Mouse (Mus musculus) lung, adult 2 months (tissue): ENCODE data around the gene D7Ertd443e. TPM values are rescaled to one million over a fixed set of nuclear protein-coding genes. Genes with fewer than 3 reads are reported as not detected.

Experiments used
- DNase-seq: peaks from one replicate; pipeline ENCODE4 v3.0.0; 2022
- H3K4me1 ChIP-seq: fragments of 200-500 bp; 2 replicates; pipeline ENCODE4 v1.6.1; 2011; ENCODE audit warnings: low read length; ENCODE audit not compliant: control insufficient read depth, insufficient read depth
- H3K4me3 ChIP-seq: fragments of 200-500 bp; replicated peaks from 2 replicates; pipeline ENCODE3; 2011; ENCODE audit warnings: low read depth, mild to moderate bottlenecking, control low read depth, low read length; ENCODE audit errors: extremely low read depth
- CTCF ChIP-seq: fragments of 200-500 bp; IDR thresholded peaks from 2 replicates; pipeline ENCODE4 v1.5.1; 2011; ENCODE audit warnings: mild to moderate bottlenecking, low read length, control low read depth; ENCODE audit not compliant: insufficient read depth
- POLR2A ChIP-seq: fragments of 200-500 bp; IDR thresholded peaks from 2 replicates; pipeline ENCODE4 v1.6.1; 2011; ENCODE audit warnings: low read depth, mild to moderate bottlenecking, control low read depth, low read length, borderline replicate concordance; ENCODE audit errors: extremely low read depth
- WGBS: fragments of 180-500 bp; shearing (Covaris S2); methylation state at CpG from one replicate; pipeline ENCODE4 v1.1.7; 2018; 5-methylcytosine and 5-hydroxymethylcytosine counted together
- polyA plus RNA-seq: library from polyadenylated mRNA; depleted of rRNA; stranded (reverse); fragments of >200 nt; gene quantifications from 2 replicates; pipeline ENCODE4 v1.2.3, GENCODE M21; 2012

The D7Ertd443e gene
- polyA plus RNA-seq, 1 experiment = 0.22 TPM

DNA sequence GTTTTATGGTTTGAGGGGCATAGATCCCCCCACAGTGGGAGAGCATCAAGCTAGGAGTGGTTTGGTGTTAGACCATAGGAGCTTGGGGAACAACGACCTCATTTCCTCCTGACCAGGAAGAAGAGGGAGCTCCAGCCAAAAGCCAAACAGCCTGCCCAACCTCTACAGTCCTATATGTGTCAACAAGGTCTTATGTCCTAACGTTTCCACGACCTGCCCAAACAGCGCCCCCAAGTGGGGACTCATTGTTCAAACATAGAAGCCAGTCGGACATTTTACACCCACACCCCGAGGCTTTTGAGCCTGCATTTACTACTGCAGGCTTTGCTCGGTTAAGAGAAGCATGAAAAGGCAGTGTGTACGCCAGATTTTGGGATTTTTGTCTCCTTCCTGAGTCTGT is 84.2 kb downstream of the D7Ertd443e start:
- WGBS = 43% methylated on average over 8 of the region's 8 CpGs
- no peak overlapping the region for H3K4me3 ChIP-seq
- TF ChIP-seq POLR2A (no peak), CTCF (peak; percentile 37; the same call in 1 of the 2 replicates)
- H3K4me1 ChIP-seq = no peaks in the 10 kb centered on the region
- DNase-seq = peak; percentile 23

DNA sequence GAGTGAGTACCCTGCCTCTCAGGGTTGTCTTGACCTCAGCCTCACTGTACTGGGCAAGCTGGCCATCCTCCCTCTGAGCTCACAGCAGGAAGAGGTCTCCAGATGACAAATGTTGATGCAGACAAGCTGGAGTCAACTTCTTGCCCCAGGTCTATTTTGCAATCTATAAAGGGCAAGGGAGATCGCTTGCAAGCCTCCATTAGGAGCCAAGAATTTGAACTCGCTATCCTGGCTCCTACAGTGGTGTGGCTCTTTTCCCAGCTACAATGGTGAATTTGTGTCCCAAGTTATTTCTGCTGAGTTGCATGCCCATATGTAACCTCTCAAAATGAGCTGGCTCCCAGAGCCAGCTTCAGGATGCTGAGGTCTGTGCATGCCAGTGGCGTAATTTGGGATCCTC is 92.7 kb downstream of the D7Ertd443e start:
- TF ChIP-seq POLR2A (no peak), CTCF (no peak)
- no peak overlapping the region for H3K4me3 ChIP-seq
- H3K4me1 ChIP-seq = peaks cover 4% of the 10 kb centered on the region
- WGBS = 66% methylated on average over 3 of the region's 3 CpGs
- no peak for DNase-seq

DNA sequence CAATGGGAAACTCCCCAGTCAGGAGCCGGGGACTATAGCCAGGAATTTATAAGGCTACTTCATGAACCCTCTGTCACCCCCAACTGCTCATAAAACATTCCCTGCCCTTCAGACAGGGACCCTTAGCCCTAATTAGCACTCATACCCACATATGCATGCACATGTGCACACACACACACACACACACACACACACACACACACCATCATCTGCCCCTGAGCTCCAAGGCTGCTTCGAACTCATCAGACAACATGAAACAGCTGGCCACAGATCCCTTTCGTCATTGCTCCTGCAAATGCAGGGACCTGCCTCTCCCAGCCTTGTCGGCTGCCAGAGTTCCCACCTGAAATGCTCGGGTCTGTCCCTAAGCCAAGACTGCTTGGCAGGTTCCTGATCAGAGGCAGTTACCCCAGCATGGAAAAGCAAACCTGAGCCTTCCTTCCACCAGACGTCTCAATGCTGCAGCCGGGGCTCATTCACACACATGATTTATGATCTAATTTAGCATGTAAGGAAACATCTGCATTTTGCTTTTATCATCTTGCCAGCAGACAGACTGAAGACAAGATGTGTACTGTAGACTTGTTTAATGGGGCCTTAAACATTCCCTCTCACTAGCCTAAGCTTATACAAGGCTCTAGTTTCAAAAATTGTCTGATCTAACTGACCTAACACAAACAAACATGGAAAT is 95.7 kb downstream of the D7Ertd443e start:
- H3K4me1 ChIP-seq = peaks cover 5% of the 10 kb centered on the region
- WGBS = 47% methylated on average over 7 of the region's 7 CpGs
- TF ChIP-seq POLR2A = no peak
- TF ChIP-seq CTCF = no peak
- no peak overlapping the region for H3K4me3 ChIP-seq
- no peak for DNase-seq

DNA sequence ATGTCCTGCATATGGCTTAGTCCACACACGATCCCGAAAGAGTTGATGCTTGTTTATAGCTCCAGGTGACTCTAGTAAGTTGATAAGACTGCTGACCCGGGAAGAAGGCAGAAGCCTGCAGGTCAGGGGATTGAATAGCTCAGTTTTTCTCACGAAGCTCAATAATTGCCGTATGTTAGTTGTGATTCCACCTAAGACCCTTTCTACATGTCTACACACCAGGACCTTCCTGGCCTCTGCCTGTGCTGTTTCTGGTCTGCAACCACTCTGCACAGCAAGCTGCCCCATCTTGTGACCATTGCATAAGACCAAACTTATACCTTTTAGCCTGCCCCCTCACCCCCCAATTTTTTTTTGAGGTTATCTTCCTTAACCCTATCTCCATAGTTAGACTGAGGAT is 96.3 kb downstream of the D7Ertd443e start:
- 94% methylated on average over 5 of the region's 5 CpGs for WGBS
- DNase-seq = no peak
- H3K4me3 ChIP-seq = no peak overlapping the region
- H3K4me1 ChIP-seq = peaks cover 5% of the 10 kb centered on the region
- no peak for TF ChIP-seq CTCF
- TF ChIP-seq POLR2A = no peak

DNA sequence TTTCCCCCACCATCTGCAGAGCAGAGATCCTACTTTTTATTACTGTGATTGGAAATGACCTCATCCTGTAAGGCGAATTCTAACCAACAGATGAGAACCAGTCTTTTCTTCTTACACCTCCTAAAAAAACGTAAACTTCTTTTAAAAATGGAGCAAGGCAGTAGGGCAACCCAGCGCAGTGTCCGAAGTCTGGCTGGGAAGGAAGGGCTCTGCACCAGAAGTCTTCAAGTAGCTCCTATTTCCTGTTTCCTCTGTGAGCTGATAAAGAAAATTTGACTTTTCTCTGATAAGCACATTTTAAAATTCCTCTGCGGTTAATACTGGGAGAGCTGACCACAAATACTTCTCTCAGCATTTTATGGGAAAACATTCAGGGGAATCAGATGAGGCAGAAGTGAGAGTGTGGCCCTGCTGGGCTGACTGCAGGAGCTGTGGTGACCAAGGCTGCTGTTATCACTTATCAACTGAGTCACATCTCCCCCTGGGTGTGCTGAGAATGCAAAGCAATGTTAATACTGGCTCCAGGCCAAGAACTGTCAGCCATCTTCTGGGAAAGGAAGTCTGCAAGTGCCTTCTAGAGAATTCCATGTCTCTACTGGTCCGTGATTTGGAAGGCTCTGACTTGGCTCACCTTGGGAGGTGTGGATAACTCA is 97.8 kb downstream of the D7Ertd443e start:
- TF ChIP-seq CTCF (no peak), POLR2A (no peak)
- Histone ChIP-seq H3K4me3 (no peak overlapping the region), H3K4me1 (peaks cover 5% of the 10 kb centered on the region)
- 12% methylated on average over 6 of the region's 6 CpGs for WGBS
- no peak for DNase-seq

DNA sequence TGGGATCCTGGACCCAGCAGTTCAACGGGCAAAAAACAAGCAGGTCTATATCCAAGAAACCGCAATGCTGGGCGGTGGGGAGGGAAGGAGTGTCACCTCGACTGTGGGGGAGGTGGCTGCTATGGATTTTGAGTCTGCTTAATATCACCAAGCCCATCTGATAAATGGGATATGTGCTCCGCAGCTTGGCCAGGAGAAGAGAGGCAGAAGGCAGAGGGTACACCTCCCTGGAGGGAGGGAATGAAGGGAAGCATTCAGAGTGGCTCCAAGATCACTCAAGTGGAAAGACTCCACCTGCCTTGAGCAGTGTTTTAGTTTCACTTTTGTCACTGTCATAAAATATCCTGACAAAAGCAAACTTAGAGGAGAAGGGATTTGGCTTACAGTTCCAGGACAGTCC is 112.5 kb downstream of the D7Ertd443e start:
- DNase-seq = no peak
- 94% methylated on average over 5 of the region's 5 CpGs for WGBS
- Histone ChIP-seq H3K4me1 (no peaks in the 10 kb centered on the region), H3K4me3 (no peak overlapping the region)
- TF ChIP-seq CTCF (no peak), POLR2A (no peak)

DNA sequence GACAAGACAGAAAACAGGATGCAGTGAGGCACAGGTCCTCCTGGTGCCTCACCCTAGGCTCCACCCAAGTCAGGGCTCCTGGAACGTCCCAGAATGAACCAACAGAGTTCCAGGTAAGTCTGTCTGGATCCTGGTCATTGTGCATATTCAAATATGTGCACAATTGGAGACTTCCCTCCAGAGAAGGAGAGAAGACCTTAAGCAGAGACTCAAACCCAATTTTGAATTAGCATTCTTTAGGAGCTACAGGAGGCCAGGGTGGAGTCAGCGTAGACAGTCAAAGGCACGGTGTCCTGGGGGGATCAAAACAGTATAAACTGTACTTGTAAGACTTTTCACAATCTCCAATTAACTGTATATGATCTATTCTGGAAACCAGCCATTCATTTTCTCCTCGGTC is 113.0 kb downstream of the D7Ertd443e start:
- Histone ChIP-seq H3K4me1 (no peaks in the 10 kb centered on the region), H3K4me3 (no peak overlapping the region)
- DNase-seq = no peak
- TF ChIP-seq CTCF (no peak), POLR2A (no peak)
- WGBS = 87% methylated on average over 4 of the region's 4 CpGs

DNA sequence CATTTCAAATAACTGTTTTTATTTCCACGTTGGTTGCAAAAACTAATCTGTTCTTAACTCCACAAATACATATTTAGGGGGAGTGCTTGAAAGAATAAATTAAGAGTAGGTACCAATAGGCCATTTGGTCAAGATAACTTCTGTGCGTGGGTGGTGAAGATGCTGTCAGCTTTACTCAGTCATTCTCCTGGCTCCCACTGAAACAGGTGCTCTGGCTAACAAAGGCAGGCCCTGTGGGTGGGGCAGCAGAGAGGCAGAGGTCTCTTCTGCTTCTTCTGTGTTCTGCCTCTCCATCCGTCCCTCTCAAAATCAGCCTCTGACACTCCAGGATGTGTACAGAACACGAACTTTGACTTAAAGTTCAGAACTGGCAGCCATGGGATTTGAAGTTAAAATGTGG is 119.7 kb downstream of the D7Ertd443e start:
- Histone ChIP-seq H3K4me3 (no peak overlapping the region), H3K4me1 (peaks cover 16% of the 10 kb centered on the region)
- TF ChIP-seq POLR2A = no peak
- no peak for TF ChIP-seq CTCF
- no peak for DNase-seq
- WGBS = 85% methylated on average over 4 of the region's 4 CpGs

DNA sequence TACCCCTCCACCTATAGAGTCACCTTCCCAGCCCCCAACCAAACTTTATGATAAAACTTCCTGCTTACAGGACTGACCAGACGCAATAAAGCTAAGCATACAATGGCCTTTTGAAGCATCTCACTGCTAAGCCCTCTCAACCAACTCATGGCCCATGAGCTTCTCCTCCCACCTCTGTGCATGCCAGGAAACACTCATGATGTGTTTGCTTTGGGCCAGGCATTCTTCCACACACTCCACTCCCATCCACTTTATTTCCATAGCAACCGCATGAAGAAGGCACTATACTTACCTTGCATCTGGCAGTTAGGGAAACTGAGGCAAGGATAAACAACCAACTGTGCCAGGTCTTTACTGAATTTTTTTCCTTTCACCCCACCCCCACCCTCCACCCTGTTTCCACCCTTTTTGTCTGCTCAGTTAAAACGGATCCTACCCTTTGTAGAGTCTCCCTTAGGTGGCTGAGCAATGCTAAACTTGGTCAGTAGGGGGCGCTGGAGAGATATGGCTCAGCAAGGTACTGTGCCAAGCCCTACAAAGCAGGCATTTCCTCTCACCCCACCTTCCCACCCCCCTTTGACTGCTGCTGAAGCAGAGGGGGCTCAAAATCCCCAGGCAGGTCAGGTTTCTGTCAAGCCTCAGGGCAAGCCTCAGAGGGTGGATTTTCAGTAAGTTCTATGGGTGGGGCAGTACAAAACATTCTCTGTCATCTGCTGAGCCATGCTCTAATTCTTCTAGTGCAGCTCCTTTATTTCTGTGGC is 122.1 kb downstream of the D7Ertd443e start:
- Histone ChIP-seq H3K4me3 (no peak overlapping the region), H3K4me1 (peaks cover 16% of the 10 kb centered on the region)
- peak; percentile 68 for DNase-seq
- TF ChIP-seq POLR2A = no peak
- peak; percentile 79 for TF ChIP-seq CTCF
- WGBS = 27% methylated on average over 4 of the region's 4 CpGs
